ENCODE assay signal across 17 mouse cellular contexts in the genomic region with DNA sequence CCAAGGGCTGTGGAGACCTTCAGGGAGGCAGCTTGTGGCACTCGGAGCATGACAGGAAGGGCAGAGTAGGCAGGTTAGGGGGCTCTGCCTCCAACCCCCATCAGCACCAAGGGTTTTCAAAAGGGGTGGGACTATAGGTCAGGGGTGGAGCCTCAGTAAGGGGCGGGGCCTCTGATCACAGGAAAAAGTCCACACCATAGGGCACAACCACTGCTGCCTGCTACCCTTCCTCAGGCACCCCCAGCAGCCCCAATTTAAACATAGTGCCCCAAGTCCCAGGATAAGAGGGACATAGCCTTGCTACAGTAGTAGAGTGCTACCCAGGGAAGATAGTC. TPM values are rescaled to one million over a fixed set of nuclear protein-coding genes. Genes with fewer than 3 reads are reported as not detected.
A peak's percentile ranks its signal among the peaks of the same experiment; 100 is the strongest.
DNase-seq lines count a peak whose midpoint lies in the region; ATAC-seq and TF ChIP-seq lines count a peak whose summit lies in the region.
"Had no signal": no experiment of that assay in that cellular context is flagged by ENCODE, and none has a peak within 500 bp of the region (broad histone marks: within the 10 kb centered on the region; RNA-seq: fewer than 3 reads in every experiment).

No protein-coding gene starts in this region.

- H3K4me2 ChIP-seq in liver, embryonic 11.5 days: peak overlapping the region; percentile 32; the same call in 1 of the 2 replicates
- H3K4me2 ChIP-seq: embryonic facial prominence, embryonic 15.5 days; limb, embryonic 13.5 days had no signal

- H3K9me3 ChIP-seq in liver, embryonic 11.5 days (ENCODE audit: control insufficient read depth, low read length): no peaks in the 10 kb centered on the region
- H3K9me3 ChIP-seq in G1E (replicated peaks): no peaks in the 10 kb centered on the region
- H3K9me3 ChIP-seq: embryonic facial prominence, embryonic 15.5 days; limb, embryonic 13.5 days had no signal

- no peak for DNase-seq in liver, embryonic 11.5 days (ENCODE audit: low spot score)
- no peak for DNase-seq in liver
- no peak for DNase-seq in G1E (ENCODE audit: low spot score)
- DNase-seq in gastrocnemius, postnatal 14 days: no peak
- no peak for DNase-seq in heart, postnatal 25 days (ENCODE audit: low spot score)
- DNase-seq: cerebellum, adult 9-10 months; forebrain, postnatal 0 days; layer of hippocampus, postnatal 36 days; right cerebral cortex, adult 18-20 months; thymus, postnatal 14 days had no signal

- no peak overlapping the region for H3K9ac ChIP-seq in liver, embryonic 11.5 days (ENCODE audit: low read depth, low read length)
- H3K9ac ChIP-seq: embryonic facial prominence, embryonic 15.5 days; forebrain, postnatal 0 days; limb, embryonic 13.5 days had no signal

- no peak for TF ChIP-seq CTCF in G1E (IDR thresholded peaks at IDR 0.05; ENCODE audit: low read depth, low read length)

- no peaks in the 10 kb centered on the region for H3K27me3 ChIP-seq in liver, embryonic 11.5 days (replicated peaks; ENCODE audit: control insufficient read depth, insufficient read depth, low read length)
- H3K27me3 ChIP-seq in G1E (ENCODE audit: insufficient read depth, low read length): no peaks in the 10 kb centered on the region
- H3K27me3 ChIP-seq: embryonic facial prominence, embryonic 15.5 days; limb, embryonic 13.5 days had no signal

- H3K4me3 ChIP-seq in liver, embryonic 11.5 days (ENCODE audit: low read depth, low read length): no peak overlapping the region
- H3K4me3 ChIP-seq in G1E (ENCODE audit: low read depth, low read length): peak overlapping the region; percentile 17; the same call in 1 of the 2 replicates
- H3K4me3 ChIP-seq: embryonic facial prominence, embryonic 15.5 days; limb, embryonic 13.5 days had no signal

- intact Hi-C loops in gastrocnemius, postnatal 14 days (cut with DNase I; ENCODE audit: low total_unique reads): loop anchor here (5.0 kb wide), 1 partner anchor 155 kb away; no protein-coding TSS in a partner anchor
- intact Hi-C loops in heart, postnatal 25 days (cut with DNase I): no loop called here

- peaks cover 41% of the 10 kb centered on the region for H3K36me3 ChIP-seq in liver, embryonic 11.5 days (ENCODE audit: control insufficient read depth, insufficient read depth, low read length)
- H3K36me3 ChIP-seq in G1E (replicated peaks): peaks cover 87% of the 10 kb centered on the region

- 31% methylated on average over 2 of the region's 2 CpGs for whole genome bisulfite sequencing in liver, embryonic 11.5 days

- 0 out of 2 replicates have a peak, but pooled peaks have one; percentile 30 for ATAC-seq in liver, embryonic 11.5 days (replicated peaks; ENCODE audit: low FRiP score)
- no peak for ATAC-seq in G1E (ENCODE audit: extremely low read depth, insufficient number of reproducible peaks, low FRiP score, poor library complexity, severe bottlenecking)
- ATAC-seq in erythroblast, adult 5-6 weeks (replicated peaks; ENCODE audit: low FRiP score, poor library complexity, severe bottlenecking): 0 out of 2 replicates have a peak, but pooled peaks have one; percentile 16
- peak; percentile 51 for ATAC-seq in megakaryocyte progenitor cell, adult 5-6 weeks (replicated peaks; ENCODE audit: poor library complexity)
- ATAC-seq: forebrain, postnatal 0 days had no signal

- no peak overlapping the region for H3K27ac ChIP-seq in liver, embryonic 11.5 days (ENCODE audit: low read depth, low read length)
- H3K27ac ChIP-seq: embryonic facial prominence, embryonic 15.5 days; limb, embryonic 13.5 days had no signal

- peaks cover 18% of the 10 kb centered on the region for H3K4me1 ChIP-seq in liver, embryonic 11.5 days (replicated peaks; ENCODE audit: control insufficient read depth, insufficient read depth, low read length)
- peaks cover 81% of the 10 kb centered on the region for H3K4me1 ChIP-seq in G1E (ENCODE audit: insufficient read depth, low read depth, low read length)

RNA-seq across cellular contexts. Expression of a gene that starts 5.4 kb away (rescaled TPM):
- 41.2 and 50.9 TPM in 2 replicates for polyA plus RNA-seq in liver, embryonic 11.5 days (2014; fragmentation: Nextera tagmentation; extraction: Ambion mirVana)
- 28.6 and 34.4 TPM in 2 replicates for total RNA-seq in G1E (2014; fragmentation: Nextera tagmentation)
- 21.2 and 24.8 TPM in 2 replicates for total RNA-seq in G1E (2017)
- polyA plus RNA-seq in G1E (2012): 62.7 and 70.5 TPM in 2 replicates
- 4.4 and 11.3 TPM in 2 replicates for total RNA-seq in erythroblast, adult 5-6 weeks (2015; ENCODE audit: low replicate concordance)
- total RNA-seq in erythroblast, adult 5-6 weeks (2017; ENCODE audit: low replicate concordance): 12.3 and 19.3 TPM in 2 replicates
- 9.4 and 10.0 TPM in 2 replicates for total RNA-seq in megakaryocyte progenitor cell, adult 5-6 weeks (2015)
- 9.4 and 9.8 TPM in 2 replicates for total RNA-seq in megakaryocyte progenitor cell, adult 5-6 weeks (2017)
- total RNA-seq in gastrocnemius, postnatal 14 days (2021): 10 to 100 TPM; 12.3 to 12.8 TPM
- total RNA-seq in heart, postnatal 25 days (2021): 10 to 100 TPM; 15.6 to 17.4 TPM

RNA-seq across cellular contexts. Expression of a gene that starts 14.1 kb away (rescaled TPM):
- 626 and 647 TPM in 2 replicates for polyA plus RNA-seq in liver, embryonic 11.5 days (2014; fragmentation: Nextera tagmentation; extraction: Ambion mirVana)
- total RNA-seq in G1E (2014; fragmentation: Nextera tagmentation): 1,577 and 1,715 TPM in 2 replicates
- 1,676 and 1,695 TPM in 2 replicates for total RNA-seq in G1E (2017)
- 2,355 and 3,878 TPM in 2 replicates for polyA plus RNA-seq in G1E (2012)
- 227 and 267 TPM in 2 replicates for total RNA-seq in erythroblast, adult 5-6 weeks (2015; ENCODE audit: low replicate concordance)
- 388 and 458 TPM in 2 replicates for total RNA-seq in erythroblast, adult 5-6 weeks (2017; ENCODE audit: low replicate concordance)
- 526 and 599 TPM in 2 replicates for total RNA-seq in megakaryocyte progenitor cell, adult 5-6 weeks (2015)
- total RNA-seq in megakaryocyte progenitor cell, adult 5-6 weeks (2017): 1,508 and 1,553 TPM in 2 replicates
- total RNA-seq in gastrocnemius, postnatal 14 days (2021): 100 to 1,000 TPM; 892 to 898 TPM
- 1,000 to 10,000 TPM in 1 of 2 experiments, 100 to 1,000 TPM in 1; 925 to 1,035 TPM for total RNA-seq in heart, postnatal 25 days (2021)

RNA-seq across cellular contexts. Expression of a gene that starts 20.5 kb away (rescaled TPM):
- 44.5 and 45.6 TPM in 2 replicates for polyA plus RNA-seq in liver, embryonic 11.5 days (2014; fragmentation: Nextera tagmentation; extraction: Ambion mirVana)
- total RNA-seq in G1E (2014; fragmentation: Nextera tagmentation) (34.2 and 43.3 TPM in 2 replicates), G1E (2017) (39.3 and 40.8 TPM in 2 replicates)
- 69.8 and 96.7 TPM in 2 replicates for polyA plus RNA-seq in G1E (2012)
- 3.3 and 7.3 TPM in 2 replicates for total RNA-seq in erythroblast, adult 5-6 weeks (2015; ENCODE audit: low replicate concordance)
- 10.8 and 11.8 TPM in 2 replicates for total RNA-seq in erythroblast, adult 5-6 weeks (2017; ENCODE audit: low replicate concordance)
- 15.5 and 17.2 TPM in 2 replicates for total RNA-seq in megakaryocyte progenitor cell, adult 5-6 weeks (2015)
- total RNA-seq in megakaryocyte progenitor cell, adult 5-6 weeks (2017): 37.2 and 54.7 TPM in 2 replicates
- 10 to 100 TPM; 21.2 to 24.8 TPM for total RNA-seq in gastrocnemius, postnatal 14 days (2021)
- total RNA-seq in heart, postnatal 25 days (2021): 10 to 100 TPM; 26.4 to 28.7 TPM

RNA-seq across cellular contexts. Expression of a gene that starts 21.4 kb away (rescaled TPM):
- polyA plus RNA-seq in liver, embryonic 11.5 days (2014; fragmentation: Nextera tagmentation; extraction: Ambion mirVana): not detected in 2 replicates
- total RNA-seq in G1E (2014; fragmentation: Nextera tagmentation): not detected in 2 replicates
- total RNA-seq in G1E (2017): not detected in 2 replicates
- polyA plus RNA-seq in G1E (2012): not detected in 2 replicates
- total RNA-seq in erythroblast, adult 5-6 weeks (2015; ENCODE audit: low replicate concordance): not detected in 2 replicates
- total RNA-seq in erythroblast, adult 5-6 weeks (2017; ENCODE audit: low replicate concordance): not detected in 2 replicates
- total RNA-seq in megakaryocyte progenitor cell, adult 5-6 weeks (2015): not detected in 2 replicates
- not detected in 2 replicates for total RNA-seq in megakaryocyte progenitor cell, adult 5-6 weeks (2017)
- not detected for total RNA-seq in gastrocnemius, postnatal 14 days (2021)
- not detected for total RNA-seq in heart, postnatal 25 days (2021)
- total RNA-seq: forebrain, postnatal 0 days; heart, postnatal 10 days; layer of hippocampus, postnatal 36 days had no signal
- polyA plus RNA-seq: brain, embryonic 14.5 days; gonadal fat pad, adult 2 months; limb, embryonic 13.5 days had no signal

RNA-seq across cellular contexts. Expression of a gene that starts 27.3 kb away (rescaled TPM):
- polyA plus RNA-seq in liver, embryonic 11.5 days (2014; fragmentation: Nextera tagmentation; extraction: Ambion mirVana): 31.6 and 34.2 TPM in 2 replicates
- 27.7 and 31.1 TPM in 2 replicates for total RNA-seq in G1E (2014; fragmentation: Nextera tagmentation)
- 6.4 and 7.1 TPM in 2 replicates for total RNA-seq in G1E (2017)
- polyA plus RNA-seq in G1E (2012): 75.7 and 79.1 TPM in 2 replicates
- total RNA-seq in erythroblast, adult 5-6 weeks (2015; ENCODE audit: low replicate concordance): 11.5 and 13.2 TPM in 2 replicates
- 10.1 and 14.2 TPM in 2 replicates for total RNA-seq in erythroblast, adult 5-6 weeks (2017; ENCODE audit: low replicate concordance)
- 17.4 and 18.9 TPM in 2 replicates for total RNA-seq in megakaryocyte progenitor cell, adult 5-6 weeks (2015)
- 7.7 and 8.6 TPM in 2 replicates for total RNA-seq in megakaryocyte progenitor cell, adult 5-6 weeks (2017)
- 10 to 100 TPM; 28.2 to 30.1 TPM for total RNA-seq in gastrocnemius, postnatal 14 days (2021)
- 10 to 100 TPM; 34.5 to 42.2 TPM for total RNA-seq in heart, postnatal 25 days (2021)
